Mouse (Mus musculus): ENCODE results near the gene Necab3. TPM values are rescaled to one million over a fixed set of nuclear protein-coding genes. Genes with fewer than 3 reads are reported as not detected.

Necab3 gene
- 2.8 and 3.9 TPM in 2 replicates for total RNA-seq (2014; rRNA removed; ENCODE audit: low replicate concordance)
- 1.3 and 2.0 TPM in 2 replicates for polyA plus RNA-seq (2015; fragmentation: Nextera tagmentation; extraction: Ambion mirVana)

DNA sequence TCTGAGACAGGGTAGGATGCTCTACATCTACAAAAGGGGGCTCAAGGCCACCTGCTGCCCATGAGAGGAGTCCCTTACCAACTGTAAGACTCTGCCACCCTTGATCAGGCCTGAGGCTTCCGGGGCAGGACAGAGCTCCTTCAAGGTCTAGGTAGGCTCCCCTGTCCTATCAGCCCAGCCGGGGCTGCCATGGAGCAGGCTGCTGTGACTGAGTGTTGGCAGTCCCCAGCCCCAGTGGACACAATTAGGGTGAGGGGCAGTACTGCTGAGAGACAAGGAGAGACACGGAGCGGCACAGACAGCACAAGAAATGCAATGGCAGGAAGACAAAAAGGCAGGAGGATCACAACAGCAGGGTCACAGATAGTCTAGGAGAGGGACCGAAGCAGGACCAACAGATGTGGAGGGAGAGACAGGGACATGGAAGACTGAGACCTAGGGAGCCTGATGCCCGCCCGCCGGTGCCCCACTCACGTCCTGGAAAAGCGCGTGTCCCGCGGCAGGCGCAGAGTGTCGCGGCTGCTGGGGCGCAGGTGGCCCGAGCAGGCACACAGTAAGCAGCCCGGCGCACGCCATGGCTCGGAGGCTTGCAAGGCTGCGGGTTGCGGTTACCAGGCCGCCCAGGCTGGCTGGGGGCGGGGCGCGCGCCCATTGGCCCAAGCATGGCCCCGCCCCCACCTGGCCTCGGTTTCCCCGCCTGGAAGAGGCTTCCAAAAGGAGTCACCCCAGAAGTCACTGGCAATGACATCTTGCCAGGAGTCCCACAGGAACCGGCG, at the start of gene Necab3:
Gene Necab3, minus strand, starts transcription at position 627 of the 776 bp plus-strand sequence.
- WGBS, result 7% methylated on average over 27 of the region's 34 CpGs
- Histone ChIP-seq H3K27me3 (ENCODE audit: control insufficient read depth, insufficient read depth, low read length) (no peaks in the 10 kb centered on the region; the same call in 1 of the 2 replicates), H3K9ac (replicated peaks; ENCODE audit: low read depth, low read length) (peak within 1 kb of the TSS; percentile 9; the same call in 1 of the 2 replicates), H3K9me3 (replicated peaks; ENCODE audit: control insufficient read depth, low read length) (no peaks in the 10 kb centered on the region), H3K4me2 (ENCODE audit: low read depth, low read length) (peak within 1 kb of the TSS; percentile 64), H3K27ac (ENCODE audit: low read depth) (peak within 1 kb of the TSS; percentile 36), H3K36me3 (replicated peaks; ENCODE audit: control insufficient read depth, insufficient read depth, low read length) (0 out of 2 replicates have a peak, but pooled peaks cover 7% of the 10 kb centered on the region), H3K4me1 (ENCODE audit: control insufficient read depth, insufficient read depth) (peaks cover 11% of the 10 kb centered on the region; the same call in 1 of the 2 replicates), H3K4me3 (ENCODE audit: low read depth, low read length) (peak within 1 kb of the TSS; percentile 33)
- DNase-seq (ENCODE audit: low spot score), result no peak
- ATAC-seq (ENCODE audit: insufficient read depth, low read depth), result no peak
- no peak for TF ChIP-seq CTCF (IDR thresholded peaks at IDR 0.05; ENCODE audit: low read depth)
- no peak for TF ChIP-seq EP300 (IDR thresholded peaks at IDR 0.05; ENCODE audit: low read depth)

GRCm38 (mm10) chr2:154606965-154607364, 48.3 kb upstream of the Necab3 start:
- no peaks in the 10 kb centered on the region for H3K27me3 ChIP-seq (ENCODE audit: control insufficient read depth, insufficient read depth, low read length)
- DNase-seq (ENCODE audit: low spot score) (no peak), ATAC-seq (ENCODE audit: insufficient read depth, low read depth) (no peak)
- no peak overlapping the region for H3K9ac ChIP-seq (replicated peaks; ENCODE audit: low read depth, low read length)
- no peaks in the 10 kb centered on the region for H3K9me3 ChIP-seq (replicated peaks; ENCODE audit: control insufficient read depth, low read length)
- TF ChIP-seq CTCF (IDR thresholded peaks at IDR 0.05; ENCODE audit: low read depth) (no peak), EP300 (IDR thresholded peaks at IDR 0.05; ENCODE audit: low read depth) (no peak)
- H3K4me1 ChIP-seq (ENCODE audit: control insufficient read depth, insufficient read depth), result peaks cover 8% of the 10 kb centered on the region
- H3K4me2 ChIP-seq (ENCODE audit: low read depth, low read length), result no peak overlapping the region
- H3K4me3 ChIP-seq (ENCODE audit: low read depth, low read length), result no peak overlapping the region
- WGBS, result 91% methylated on average over 1 of the region's 1 CpGs
- no peak overlapping the region for H3K27ac ChIP-seq (ENCODE audit: low read depth)
- H3K36me3 ChIP-seq (replicated peaks; ENCODE audit: control insufficient read depth, insufficient read depth, low read length), result no peaks in the 10 kb centered on the region

DNA sequence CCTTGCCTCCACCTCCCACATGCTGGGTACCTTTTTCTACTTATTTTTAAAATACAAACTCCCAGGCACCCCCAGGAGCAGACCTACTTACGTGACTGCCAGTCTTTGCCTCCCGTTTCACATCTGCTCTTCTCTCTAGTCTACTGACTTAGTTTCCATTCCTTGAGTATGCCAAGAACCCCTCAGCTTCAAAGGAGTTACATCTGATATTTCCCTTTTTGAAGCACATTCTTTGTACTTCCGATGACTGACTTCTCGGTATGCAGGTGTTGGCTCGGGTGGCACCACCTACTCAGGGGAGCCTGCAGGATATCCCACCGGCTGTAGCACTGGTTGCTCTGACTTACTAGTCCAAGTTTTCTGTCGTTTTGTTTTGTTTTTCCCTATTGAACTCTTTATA, 45.5 kb upstream of the Necab3 start:
- peak overlapping the region; percentile 60; the same call in 1 of the 2 replicates for H3K27ac ChIP-seq (ENCODE audit: low read depth)
- H3K4me3 ChIP-seq (ENCODE audit: low read depth, low read length), result peak overlapping the region; percentile 79
- DNase-seq (ENCODE audit: low spot score) (no peak), ATAC-seq (ENCODE audit: insufficient read depth, low read depth) (no peak)
- no peaks in the 10 kb centered on the region for H3K36me3 ChIP-seq (replicated peaks; ENCODE audit: control insufficient read depth, insufficient read depth, low read length)
- peak overlapping the region; percentile 76 for H3K4me2 ChIP-seq (ENCODE audit: low read depth, low read length)
- TF ChIP-seq EP300 (IDR thresholded peaks at IDR 0.05; ENCODE audit: low read depth) (no peak), CTCF (IDR thresholded peaks at IDR 0.05; ENCODE audit: low read depth) (no peak)
- H3K9me3 ChIP-seq (replicated peaks; ENCODE audit: control insufficient read depth, low read length), result no peaks in the 10 kb centered on the region
- no peak overlapping the region; the same call in 1 of the 2 replicates for H3K9ac ChIP-seq (replicated peaks; ENCODE audit: low read depth, low read length)
- WGBS, result 30% methylated on average over 7 of the region's 7 CpGs
- peaks cover 8% of the 10 kb centered on the region for H3K4me1 ChIP-seq (ENCODE audit: control insufficient read depth, insufficient read depth)
- H3K27me3 ChIP-seq (ENCODE audit: control insufficient read depth, insufficient read depth, low read length), result no peaks in the 10 kb centered on the region

DNA sequence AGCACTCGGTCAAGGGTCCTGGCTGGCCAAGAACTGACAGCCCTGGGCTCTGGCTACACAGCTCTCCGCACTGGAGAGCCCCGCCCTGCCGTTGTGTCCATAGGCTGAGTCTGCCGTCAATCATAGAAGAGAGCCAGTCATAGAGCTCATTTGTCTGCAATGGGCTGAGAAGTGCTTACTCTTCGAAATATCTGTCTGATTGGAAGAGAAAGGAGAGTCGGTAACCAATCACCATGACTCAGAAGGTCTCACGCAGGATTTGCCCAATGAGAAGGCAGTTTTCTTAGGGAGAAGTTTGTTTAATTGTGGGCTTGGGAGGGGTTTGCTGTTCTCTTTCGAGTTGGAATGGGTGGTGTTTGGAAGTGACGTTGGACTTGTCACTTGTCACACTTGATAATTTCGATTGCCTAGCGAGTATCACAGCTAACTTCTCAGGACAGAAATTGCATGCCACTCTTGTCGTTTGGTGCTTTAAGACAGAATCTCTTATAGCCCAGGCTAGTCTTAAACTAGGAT, 45.0 kb upstream of the Necab3 start, which contains the start of gene Pxmp4:
Gene Pxmp4, minus strand, starts transcription at position 71 of the 516 bp plus-strand sequence.
- peaks cover 8% of the 10 kb centered on the region for H3K4me1 ChIP-seq (ENCODE audit: control insufficient read depth, insufficient read depth)
- peak within 1 kb of the TSS; percentile 87 for H3K27ac ChIP-seq (ENCODE audit: low read depth)
- H3K4me2 ChIP-seq (ENCODE audit: low read depth, low read length), result peak within 1 kb of the TSS; percentile 76
- TF ChIP-seq CTCF (IDR thresholded peaks at IDR 0.05; ENCODE audit: low read depth) (no peak), EP300 (IDR thresholded peaks at IDR 0.05; ENCODE audit: low read depth) (no peak)
- WGBS, result under 1% methylated on average over 13 of the region's 13 CpGs
- DNase-seq (ENCODE audit: low spot score) (peak; percentile 98), ATAC-seq (ENCODE audit: insufficient read depth, low read depth) (peak; percentile 100)
- peak within 1 kb of the TSS; percentile 79 for H3K4me3 ChIP-seq (ENCODE audit: low read depth, low read length)
- H3K9me3 ChIP-seq (replicated peaks; ENCODE audit: control insufficient read depth, low read length), result no peaks in the 10 kb centered on the region
- peak within 1 kb of the TSS; percentile 80 for H3K9ac ChIP-seq (replicated peaks; ENCODE audit: low read depth, low read length)
- H3K27me3 ChIP-seq (ENCODE audit: control insufficient read depth, insufficient read depth, low read length), result no peaks in the 10 kb centered on the region
- H3K36me3 ChIP-seq (replicated peaks; ENCODE audit: control insufficient read depth, insufficient read depth, low read length), result no peaks in the 10 kb centered on the region

DNA sequence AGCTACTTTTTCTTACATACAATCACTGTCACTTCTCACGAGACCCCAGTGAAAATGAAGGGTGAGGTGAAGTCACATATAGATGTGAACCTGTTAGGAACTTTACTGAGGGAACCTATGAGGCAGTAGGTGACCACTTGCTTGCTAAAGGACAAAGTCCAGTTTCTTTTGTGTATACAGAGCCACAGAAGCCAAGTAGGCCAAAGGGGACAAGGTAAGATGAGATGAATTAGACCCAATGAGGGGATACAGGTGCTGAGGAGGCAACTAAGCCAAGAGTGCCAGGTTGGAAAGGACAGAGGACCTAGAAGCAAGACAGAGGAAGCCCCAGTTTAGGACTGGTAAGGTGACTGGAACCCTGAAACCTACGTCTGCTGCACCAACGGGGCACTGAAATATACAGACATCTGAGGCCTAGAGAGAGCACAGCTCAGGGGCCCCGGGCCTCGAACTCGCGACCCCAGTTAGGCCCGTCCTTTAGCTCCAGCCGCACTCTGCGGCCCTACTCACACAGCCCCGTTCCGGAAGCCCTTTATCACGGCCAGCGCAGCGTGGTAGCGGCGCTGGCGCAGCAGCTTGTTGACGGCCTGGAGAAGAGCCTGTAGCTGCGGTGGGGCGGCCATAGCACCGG, 44.4 kb upstream of the Necab3 start:
- TF ChIP-seq CTCF (IDR thresholded peaks at IDR 0.05; ENCODE audit: low read depth) (no peak), EP300 (IDR thresholded peaks at IDR 0.05; ENCODE audit: low read depth) (no peak)
- H3K27ac ChIP-seq (ENCODE audit: low read depth), result peak overlapping the region; percentile 87
- H3K4me3 ChIP-seq (ENCODE audit: low read depth, low read length), result peak overlapping the region; percentile 79
- DNase-seq (ENCODE audit: low spot score) (no peak), ATAC-seq (ENCODE audit: insufficient read depth, low read depth) (no peak; the same call in 1 of the 2 replicates)
- H3K9ac ChIP-seq (replicated peaks; ENCODE audit: low read depth, low read length), result peak overlapping the region; percentile 80
- H3K9me3 ChIP-seq (replicated peaks; ENCODE audit: control insufficient read depth, low read length), result no peaks in the 10 kb centered on the region
- peaks cover 8% of the 10 kb centered on the region for H3K4me1 ChIP-seq (ENCODE audit: control insufficient read depth, insufficient read depth)
- H3K27me3 ChIP-seq (ENCODE audit: control insufficient read depth, insufficient read depth, low read length), result no peaks in the 10 kb centered on the region
- H3K36me3 ChIP-seq (replicated peaks; ENCODE audit: control insufficient read depth, insufficient read depth, low read length), result no peaks in the 10 kb centered on the region
- 11% methylated on average over 22 of the region's 22 CpGs for WGBS
- peak overlapping the region; percentile 76 for H3K4me2 ChIP-seq (ENCODE audit: low read depth, low read length)
